Mouse (Mus musculus): ENCODE data around the gene Nmral1. TPM values are rescaled to one million over a fixed set of nuclear protein-coding genes. Genes with fewer than 3 reads are reported as not detected.

Nmral1 gene
- polyA plus RNA-seq, 1 experiment, result 36.9 TPM

GRCm38 (mm10) chr16:4754045-4754444, 34.9 kb upstream of the Nmral1 start:
- no peak for DNase-seq
- H3K27me3 ChIP-seq (ENCODE audit: control insufficient read depth, insufficient read depth, low read length), result no peaks in the 10 kb centered on the region
- no peak for TF ChIP-seq POLR2A (IDR thresholded peaks at IDR 0.05; ENCODE audit: borderline replicate concordance, insufficient read depth, low read length)
- no peak for TF ChIP-seq CTCF (IDR thresholded peaks at IDR 0.05; ENCODE audit: borderline replicate concordance, insufficient read depth, low read depth, low read length)
- WGBS, result 89% methylated on average over 3 of the region's 3 CpGs
- no peak overlapping the region for H3K27ac ChIP-seq (ENCODE audit: insufficient read depth, low read length)
- no peak overlapping the region for H3K4me3 ChIP-seq (replicated peaks; ENCODE audit: insufficient read depth, low read depth, low read length)
- no peaks in the 10 kb centered on the region; the same call in 1 of the 2 replicates for H3K4me1 ChIP-seq (ENCODE audit: control insufficient read depth, insufficient read depth, low read length)

GRCm38 (mm10) chr16:4752155-4752554, 33.0 kb upstream of the Nmral1 start:
- H3K4me1 ChIP-seq (ENCODE audit: control insufficient read depth, insufficient read depth, low read length), result no peaks in the 10 kb centered on the region
- 94% methylated on average over 3 of the region's 3 CpGs for WGBS
- TF ChIP-seq CTCF (IDR thresholded peaks at IDR 0.05; ENCODE audit: borderline replicate concordance, insufficient read depth, low read depth, low read length) (no peak), POLR2A (IDR thresholded peaks at IDR 0.05; ENCODE audit: borderline replicate concordance, insufficient read depth, low read length) (no peak)

GRCm38 (mm10) chr16:4742186-4742585, 23.0 kb upstream of the Nmral1 start:
- no peak for DNase-seq
- no peak overlapping the region for H3K4me3 ChIP-seq (replicated peaks; ENCODE audit: insufficient read depth, low read depth, low read length)
- no peak overlapping the region for H3K27ac ChIP-seq (ENCODE audit: insufficient read depth, low read length)
- no peaks in the 10 kb centered on the region for H3K4me1 ChIP-seq (ENCODE audit: control insufficient read depth, insufficient read depth, low read length)
- 94% methylated on average over 1 of the region's 1 CpGs for WGBS
- TF ChIP-seq POLR2A (IDR thresholded peaks at IDR 0.05; ENCODE audit: borderline replicate concordance, insufficient read depth, low read length) (no peak), CTCF (IDR thresholded peaks at IDR 0.05; ENCODE audit: borderline replicate concordance, insufficient read depth, low read depth, low read length) (no peak)
- no peaks in the 10 kb centered on the region for H3K27me3 ChIP-seq (ENCODE audit: control insufficient read depth, insufficient read depth, low read length)

More at GRCm38 (mm10) chr16:4752155-4752554, 33.0 kb upstream of the Nmral1 start:
- Histone ChIP-seq H3K27ac (ENCODE audit: insufficient read depth, low read length) (no peak overlapping the region), H3K4me3 (replicated peaks; ENCODE audit: insufficient read depth, low read depth, low read length) (no peak overlapping the region), H3K27me3 (ENCODE audit: control insufficient read depth, insufficient read depth, low read length) (no peaks in the 10 kb centered on the region)
- no peak for DNase-seq

- WGBS, result 92% methylated on average over 2 of the region's 2 CpGs
- H3K4me1 ChIP-seq (ENCODE audit: control insufficient read depth, insufficient read depth, low read length), result no peaks in the 10 kb centered on the region
- H3K4me3 ChIP-seq (replicated peaks; ENCODE audit: insufficient read depth, low read depth, low read length), result no peak overlapping the region
- no peak for DNase-seq
- H3K27me3 ChIP-seq (ENCODE audit: control insufficient read depth, insufficient read depth, low read length), result no peaks in the 10 kb centered on the region
- no peak overlapping the region for H3K27ac ChIP-seq (ENCODE audit: insufficient read depth, low read length)
- TF ChIP-seq CTCF (IDR thresholded peaks at IDR 0.05; ENCODE audit: borderline replicate concordance, insufficient read depth, low read depth, low read length) (no peak), POLR2A (IDR thresholded peaks at IDR 0.05; ENCODE audit: borderline replicate concordance, insufficient read depth, low read length) (no peak)
Measured at GRCm38 (mm10) chr16:4739994-4740393, 20.8 kb upstream of the Nmral1 start.

GRCm38 (mm10) chr16:4736262-4736661, 17.1 kb upstream of the Nmral1 start:
- no peaks in the 10 kb centered on the region for H3K27me3 ChIP-seq (ENCODE audit: control insufficient read depth, insufficient read depth, low read length)
- 90% methylated on average over 2 of the region's 2 CpGs for WGBS
- H3K4me3 ChIP-seq (replicated peaks; ENCODE audit: insufficient read depth, low read depth, low read length), result no peak overlapping the region
- no peak for TF ChIP-seq POLR2A (IDR thresholded peaks at IDR 0.05; ENCODE audit: borderline replicate concordance, insufficient read depth, low read length)
- TF ChIP-seq CTCF (IDR thresholded peaks at IDR 0.05; ENCODE audit: borderline replicate concordance, insufficient read depth, low read depth, low read length), result no peak
- H3K27ac ChIP-seq (ENCODE audit: insufficient read depth, low read length), result no peak overlapping the region
- H3K4me1 ChIP-seq (ENCODE audit: control insufficient read depth, insufficient read depth, low read length), result no peaks in the 10 kb centered on the region
- DNase-seq, result no peak

- no peak overlapping the region for H3K27ac ChIP-seq (ENCODE audit: insufficient read depth, low read length)
- 67% methylated on average over 3 of the region's 3 CpGs for WGBS
- no peaks in the 10 kb centered on the region for H3K27me3 ChIP-seq (ENCODE audit: control insufficient read depth, insufficient read depth, low read length)
- no peaks in the 10 kb centered on the region; the same call in 1 of the 2 replicates for H3K4me1 ChIP-seq (ENCODE audit: control insufficient read depth, insufficient read depth, low read length)
- no peak for TF ChIP-seq POLR2A (IDR thresholded peaks at IDR 0.05; ENCODE audit: borderline replicate concordance, insufficient read depth, low read length)
- no peak for TF ChIP-seq CTCF (IDR thresholded peaks at IDR 0.05; ENCODE audit: borderline replicate concordance, insufficient read depth, low read depth, low read length)
- H3K4me3 ChIP-seq (replicated peaks; ENCODE audit: insufficient read depth, low read depth, low read length), result no peak overlapping the region
- no peak for DNase-seq
Measured at GRCm38 (mm10) chr16:4730776-4731358, 11.7 kb upstream of the Nmral1 start.

- no peak overlapping the region for H3K27ac ChIP-seq (ENCODE audit: insufficient read depth, low read length)
- H3K27me3 ChIP-seq (ENCODE audit: control insufficient read depth, insufficient read depth, low read length), result no peaks in the 10 kb centered on the region
- no peak overlapping the region for H3K4me3 ChIP-seq (replicated peaks; ENCODE audit: insufficient read depth, low read depth, low read length)
- 78% methylated on average over 1 of the region's 1 CpGs for whole genome bisulfite sequencing
- DNase-seq, result no peak
- TF ChIP-seq POLR2A (IDR thresholded peaks at IDR 0.05; ENCODE audit: borderline replicate concordance, insufficient read depth, low read length) (no peak), CTCF (IDR thresholded peaks at IDR 0.05; ENCODE audit: borderline replicate concordance, insufficient read depth, low read depth, low read length) (no peak)
- no peaks in the 10 kb centered on the region; the same call in 1 of the 2 replicates for H3K4me1 ChIP-seq (ENCODE audit: control insufficient read depth, insufficient read depth, low read length)
Measured at GRCm38 (mm10) chr16:4727963-4728362, 8.8 kb upstream of the Nmral1 start.

- TF ChIP-seq CTCF (IDR thresholded peaks at IDR 0.05; ENCODE audit: borderline replicate concordance, insufficient read depth, low read depth, low read length) (no peak), POLR2A (IDR thresholded peaks at IDR 0.05; ENCODE audit: borderline replicate concordance, insufficient read depth, low read length) (no peak)
- no peak overlapping the region for H3K4me3 ChIP-seq (replicated peaks; ENCODE audit: insufficient read depth, low read depth, low read length)
- 96% methylated on average over 1 of the region's 1 CpGs for WGBS
Measured at GRCm38 (mm10) chr16:4727526-4727925, 8.4 kb upstream of the Nmral1 start.

More at GRCm38 (mm10) chr16:4727526-4727925, 8.4 kb upstream of the Nmral1 start:
- no peaks in the 10 kb centered on the region; the same call in 1 of the 2 replicates for H3K4me1 ChIP-seq (ENCODE audit: control insufficient read depth, insufficient read depth, low read length)
- H3K27me3 ChIP-seq (ENCODE audit: control insufficient read depth, insufficient read depth, low read length), result no peaks in the 10 kb centered on the region
- no peak for DNase-seq
- no peak overlapping the region for H3K27ac ChIP-seq (ENCODE audit: insufficient read depth, low read length)

Measured in cerebellum, adult 2 months (tissue).